Mouse (Mus musculus): ENCODE measurements around the gene Usp7.

Gene Usp7

GRCm38 (mm10) chr16:8791949-8792557, at the start of gene Usp7:
Gene Usp7 (minus strand): TSS chr16:8792308.
- in situ Hi-C loops (cut with MboI; ENCODE audit: low sequenced_read_pairs) = no loop called here

DNA sequence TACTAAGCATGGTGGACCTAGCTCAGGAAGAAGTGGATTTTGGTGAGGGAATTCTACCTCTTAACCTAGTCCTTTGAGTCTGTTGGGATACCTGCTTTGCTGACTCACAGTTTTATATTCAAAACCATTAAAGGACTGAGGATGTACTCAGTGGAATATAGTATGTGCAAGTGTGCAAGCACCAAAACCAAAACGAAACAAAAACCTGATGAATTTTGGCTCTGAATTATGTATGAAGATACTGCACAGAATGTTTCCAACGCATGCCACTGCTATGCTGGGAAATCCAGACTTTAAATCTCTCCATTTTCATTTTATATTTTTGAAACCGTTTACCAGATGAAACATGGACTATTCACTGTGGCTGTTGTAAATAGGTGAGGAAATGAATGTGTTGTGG, 48.4 kb upstream of the Usp7 start:
- in situ Hi-C loops (cut with MboI; ENCODE audit: low sequenced_read_pairs) = no loop called here

DNA sequence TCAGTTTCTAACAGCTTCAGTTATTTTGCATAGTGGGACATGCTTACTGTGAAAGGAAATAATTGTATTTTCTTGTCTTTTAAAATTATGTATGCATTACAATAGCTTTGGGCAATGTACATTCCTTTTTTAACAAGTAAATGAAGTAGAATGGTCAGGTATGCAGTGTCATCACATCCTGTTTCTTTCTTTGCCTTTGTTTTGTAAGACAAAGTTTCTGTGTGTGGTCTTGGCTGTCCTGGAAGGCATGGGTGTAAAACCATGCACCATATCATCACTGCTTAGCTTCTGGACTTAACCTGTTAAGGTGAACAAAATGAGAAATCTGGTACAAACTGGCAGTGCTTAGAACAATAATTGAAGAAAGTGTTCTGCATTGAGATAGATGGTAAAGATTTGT, 46.8 kb upstream of the Usp7 start:
- in situ Hi-C loops (cut with MboI; ENCODE audit: low sequenced_read_pairs) = no loop called here

DNA sequence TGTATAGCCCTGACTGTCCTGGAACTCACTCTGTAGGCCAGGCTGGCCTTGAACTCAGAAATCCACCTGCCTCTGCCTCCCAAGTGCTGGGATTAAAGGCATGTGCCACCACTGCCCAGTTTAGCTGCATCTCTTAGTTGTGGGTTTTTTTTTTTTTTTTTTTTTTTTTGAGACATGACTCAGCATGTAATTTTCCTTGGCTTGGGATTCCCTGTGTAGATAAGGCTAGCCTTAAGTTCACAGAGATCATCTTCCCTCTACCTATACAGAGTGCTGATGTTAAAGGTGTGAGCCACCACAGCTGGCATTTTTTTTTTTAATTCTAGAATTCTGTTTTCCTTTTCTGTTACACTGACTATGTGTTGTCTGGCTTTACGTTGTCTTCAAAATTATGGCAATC, 45.5 kb upstream of the Usp7 start:
- in situ Hi-C loops (cut with MboI; ENCODE audit: low sequenced_read_pairs) = no loop called here

DNA sequence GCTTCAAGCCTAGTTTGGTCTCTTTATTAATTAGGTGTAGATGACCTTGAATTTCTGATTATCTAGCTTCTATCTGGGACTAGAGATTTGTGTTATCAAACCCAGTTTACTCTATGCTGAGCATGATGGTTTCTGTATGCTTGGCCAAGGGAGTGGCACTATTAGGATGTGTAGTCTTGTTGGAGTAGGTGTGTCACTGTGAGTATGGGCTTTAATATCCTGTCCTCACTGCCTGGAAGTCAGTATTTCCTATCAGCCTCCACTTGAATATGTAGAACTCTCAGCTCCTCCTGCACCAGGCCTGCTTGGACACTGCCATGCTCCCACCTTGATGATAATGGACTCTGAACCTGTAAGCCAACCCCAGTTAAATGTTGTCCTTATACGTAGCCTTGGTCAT, 44.8 kb upstream of the Usp7 start:
- in situ Hi-C loops (cut with MboI; ENCODE audit: low sequenced_read_pairs) = no loop called here

DNA sequence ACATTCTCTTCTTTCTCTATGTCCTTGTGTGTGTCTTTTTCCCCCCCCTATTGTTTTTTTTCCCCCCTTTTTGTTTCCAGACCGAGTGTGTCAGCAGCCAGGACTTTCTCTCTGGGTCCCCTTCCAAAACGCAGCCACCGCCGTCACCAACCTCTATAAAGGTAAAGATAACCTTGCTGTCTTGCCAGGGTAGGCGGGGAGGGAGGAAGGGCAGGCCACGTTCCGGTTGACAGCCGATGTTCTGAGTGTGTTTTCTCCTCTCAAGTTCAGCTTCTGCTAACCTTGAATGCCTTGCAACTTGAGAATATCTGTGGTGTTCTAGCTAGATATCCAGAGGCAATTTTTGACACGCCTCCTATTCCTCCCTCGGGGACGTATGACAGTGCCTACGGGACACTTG, 39.1 kb upstream of the Usp7 start:
- in situ Hi-C loops (cut with MboI; ENCODE audit: low sequenced_read_pairs) = no loop called here

DNA sequence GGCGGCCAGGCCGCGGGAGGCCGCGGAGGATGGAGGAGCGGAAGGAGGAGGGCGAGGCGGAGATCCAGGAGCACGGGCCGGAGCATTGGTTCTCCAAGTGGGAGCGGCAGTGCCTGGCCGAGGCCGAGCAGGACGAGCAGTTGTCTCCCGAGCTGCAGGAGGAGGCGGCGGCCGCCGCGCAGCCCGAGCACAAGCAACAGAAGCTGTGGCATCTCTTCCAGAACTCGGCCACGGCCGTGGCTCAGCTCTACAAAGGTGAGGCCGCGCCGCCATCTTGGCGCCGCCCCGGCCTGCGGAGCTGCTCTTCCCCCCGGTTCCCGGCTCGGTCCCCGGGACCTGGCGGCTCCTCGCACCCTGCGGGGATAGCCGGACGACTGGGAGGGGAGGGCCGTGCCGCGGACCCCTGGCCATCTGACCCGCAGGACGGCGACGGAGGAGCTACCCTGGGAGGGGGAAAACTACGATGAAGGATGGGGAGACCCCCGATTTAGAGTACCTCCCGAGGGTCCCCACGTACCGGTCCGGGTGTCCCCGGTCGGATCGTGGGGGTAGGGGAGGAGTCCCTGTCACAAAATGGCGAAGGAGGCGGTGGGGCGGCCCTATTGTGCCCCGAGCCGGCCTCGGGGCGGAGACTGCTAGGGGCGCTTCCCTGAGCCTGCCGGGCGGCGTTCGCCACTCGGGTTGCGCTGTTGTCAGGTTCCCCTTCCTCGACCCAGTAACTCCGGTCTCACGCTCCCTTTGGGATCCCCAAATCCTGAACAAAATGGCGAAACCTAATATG, 38.5 kb upstream of the Usp7 start:
- in situ Hi-C loops (cut with MboI; ENCODE audit: low sequenced_read_pairs) = no loop called here

- in situ Hi-C loops (cut with MboI; ENCODE audit: low sequenced_read_pairs) = no loop called here
These were observed 37.7 kb upstream of the Usp7 start, which contains the start of gene 1810013L24Rik for GRCm38 (mm10) chr16:8829564-8830359. Gene 1810013L24Rik (plus strand): TSS chr16:8830100.

- in situ Hi-C loops (cut with MboI; ENCODE audit: low sequenced_read_pairs) = no loop called here
These were observed 36.8 kb upstream of the Usp7 start for GRCm38 (mm10) chr16:8828636-8829563.

- in situ Hi-C loops (cut with MboI; ENCODE audit: low sequenced_read_pairs) = no loop called here
These were observed 35.3 kb upstream of the Usp7 start for GRCm38 (mm10) chr16:8827366-8827765.

DNA sequence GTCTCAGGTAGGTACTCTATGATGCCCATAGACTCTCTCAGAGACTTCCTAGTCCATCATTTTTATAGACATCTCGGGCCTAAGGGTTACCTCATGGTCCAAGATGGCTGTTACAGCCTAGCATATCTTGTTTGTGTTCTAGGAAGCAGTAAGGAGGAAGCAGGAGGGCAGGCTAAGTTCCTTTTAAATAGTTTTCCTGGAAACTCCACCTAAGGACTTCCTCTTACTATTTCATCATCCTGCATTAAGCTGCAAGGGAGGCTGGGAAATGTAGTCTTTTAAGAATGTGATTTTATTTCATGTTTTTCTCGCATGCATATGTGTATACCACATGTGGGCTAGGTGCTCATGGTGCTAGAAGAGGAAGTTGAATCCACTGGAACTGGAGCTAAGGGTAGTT, 31.6 kb upstream of the Usp7 start:
- in situ Hi-C loops (cut with MboI; ENCODE audit: low sequenced_read_pairs) = no loop called here

DNA sequence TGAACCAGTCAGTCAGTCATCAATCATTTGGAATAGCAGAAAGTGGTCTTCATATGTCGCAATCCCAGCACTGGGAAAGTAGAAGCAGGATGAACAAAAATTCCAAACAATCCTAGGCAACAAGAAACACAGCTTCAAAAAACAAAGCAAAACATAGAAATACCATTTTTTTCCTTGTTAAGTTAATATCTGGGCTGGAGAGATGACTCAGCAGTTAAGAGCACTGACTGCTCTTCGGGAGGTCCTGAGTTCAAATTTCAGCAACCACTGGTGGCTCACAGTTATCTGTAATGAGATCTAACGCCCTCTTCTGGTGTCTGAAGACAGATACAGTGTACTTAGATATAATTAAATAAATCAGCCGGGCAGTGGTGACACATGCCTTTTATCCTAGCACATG, 30.5 kb upstream of the Usp7 start:
- in situ Hi-C loops (cut with MboI; ENCODE audit: low sequenced_read_pairs) = no loop called here

DNA sequence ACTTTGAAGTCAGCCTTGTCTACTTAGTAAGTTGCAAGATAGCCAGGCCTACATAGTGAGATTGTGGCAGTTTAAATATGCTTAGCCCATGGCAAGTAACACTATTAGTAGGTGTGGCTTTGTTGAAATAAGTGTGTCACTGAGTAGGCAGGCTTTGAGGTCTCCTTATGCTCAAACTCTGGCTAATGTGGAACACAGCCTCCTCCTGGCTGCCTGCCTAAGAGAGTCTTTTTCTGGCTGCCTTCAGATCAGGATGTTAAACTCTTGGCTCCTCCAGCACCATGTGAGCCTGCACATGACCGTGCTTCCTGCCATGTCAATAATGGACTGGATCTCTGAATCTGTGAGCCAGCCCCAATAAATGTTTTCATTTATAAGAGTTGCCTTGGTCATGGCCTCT, 29.3 kb upstream of the Usp7 start:
- in situ Hi-C loops (cut with MboI; ENCODE audit: low sequenced_read_pairs) = no loop called here

GRCm38 (mm10) chr16:8817872-8818271, 25.8 kb upstream of the Usp7 start:
- in situ Hi-C loops (cut with MboI; ENCODE audit: low sequenced_read_pairs) = no loop called here

DNA sequence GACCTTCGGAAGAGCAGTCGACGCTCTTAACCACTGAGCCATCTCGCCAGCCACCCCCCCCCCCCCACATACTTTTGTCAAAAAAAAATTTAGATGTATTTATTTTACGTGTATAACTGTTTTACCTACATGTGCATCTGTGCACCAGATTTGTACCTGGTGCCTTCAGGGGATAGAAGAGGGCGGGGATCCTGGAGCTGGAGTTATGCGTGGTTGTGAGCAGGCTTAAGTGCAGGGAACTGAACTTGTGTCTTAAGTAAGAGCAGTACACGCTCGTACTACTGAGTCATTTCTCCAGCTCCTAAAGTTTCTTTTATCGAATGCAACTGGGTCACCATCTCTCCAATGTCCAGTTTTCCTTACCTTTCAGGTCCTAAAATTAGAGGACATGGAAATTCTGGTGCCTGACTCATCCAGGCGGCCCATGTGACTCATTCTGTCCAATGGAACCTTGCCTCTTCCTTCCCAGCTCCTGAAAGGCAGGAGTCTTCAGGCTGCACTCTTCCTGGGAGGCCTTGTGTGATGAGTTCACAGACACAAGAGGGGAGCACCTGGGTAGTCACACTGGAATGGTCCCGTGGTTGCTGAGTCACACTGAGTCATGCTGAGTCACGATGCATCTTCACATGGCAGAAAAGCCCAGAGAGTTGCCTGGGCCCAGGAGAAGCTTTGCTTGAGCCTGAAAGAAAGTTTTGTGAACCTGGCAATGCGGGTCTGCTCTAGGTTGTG, 18.5 kb upstream of the Usp7 start:
- in situ Hi-C loops (cut with MboI; ENCODE audit: low sequenced_read_pairs) = no loop called here

- in situ Hi-C loops (cut with MboI; ENCODE audit: low sequenced_read_pairs) = no loop called here
These were observed 14.6 kb upstream of the Usp7 start for GRCm38 (mm10) chr16:8806703-8807102.

GRCm38 (mm10) chr16:8795906-8796305, 3.8 kb upstream of the Usp7 start:
- in situ Hi-C loops (cut with MboI; ENCODE audit: low sequenced_read_pairs) = no loop called here

- in situ Hi-C loops (cut with MboI; ENCODE audit: low sequenced_read_pairs) = no loop called here
These were observed 2.8 kb upstream of the Usp7 start for GRCm38 (mm10) chr16:8794952-8795351.

- in situ Hi-C loops (cut with MboI; ENCODE audit: low sequenced_read_pairs) = no loop called here
These were observed 1.2 kb downstream of the Usp7 start for GRCm38 (mm10) chr16:8790886-8791285.

GRCm38 (mm10) chr16:8784753-8785152, 7.4 kb downstream of the Usp7 start:
- in situ Hi-C loops (cut with MboI; ENCODE audit: low sequenced_read_pairs) = no loop called here

Data from CH12F3 (cell line).